Mouse (Mus musculus) lung, postnatal 36 days (tissue): ENCODE results near the gene Psmc2.

Experiments
- DNase-seq: peaks from one replicate; pipeline ENCODE4 v3.0.0; 2022; ENCODE audit warnings: mixed read lengths

Psmc2 gene

DNA sequence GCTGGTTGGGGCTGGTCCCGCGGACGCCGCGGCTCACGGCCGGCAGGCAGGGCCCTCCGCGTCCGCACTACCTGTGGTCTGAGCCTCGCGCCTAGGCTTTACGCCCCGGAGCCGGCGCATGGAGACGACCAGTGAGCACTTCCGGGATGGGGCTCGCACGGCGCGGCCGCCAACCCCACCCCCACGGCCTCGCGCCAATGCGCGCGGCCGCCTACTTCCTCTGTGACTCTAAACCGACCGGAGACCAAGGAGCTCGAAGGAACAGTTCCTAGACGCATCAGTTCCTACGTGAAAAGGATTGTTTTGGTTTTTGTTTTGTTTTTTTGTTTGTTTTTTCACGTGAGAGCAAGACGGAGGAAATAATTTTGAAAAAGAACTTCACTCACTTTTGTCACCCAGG, at the start of gene Psmc2, which contains the start of gene Dnajc2:
Gene Psmc2, plus strand, starts transcription at position 231 of the 400 bp plus-strand sequence.
Gene Dnajc2, minus strand, starts transcription at position 199 of the 400 bp plus-strand sequence.
- peak; percentile 94 for DNase-seq

DNA sequence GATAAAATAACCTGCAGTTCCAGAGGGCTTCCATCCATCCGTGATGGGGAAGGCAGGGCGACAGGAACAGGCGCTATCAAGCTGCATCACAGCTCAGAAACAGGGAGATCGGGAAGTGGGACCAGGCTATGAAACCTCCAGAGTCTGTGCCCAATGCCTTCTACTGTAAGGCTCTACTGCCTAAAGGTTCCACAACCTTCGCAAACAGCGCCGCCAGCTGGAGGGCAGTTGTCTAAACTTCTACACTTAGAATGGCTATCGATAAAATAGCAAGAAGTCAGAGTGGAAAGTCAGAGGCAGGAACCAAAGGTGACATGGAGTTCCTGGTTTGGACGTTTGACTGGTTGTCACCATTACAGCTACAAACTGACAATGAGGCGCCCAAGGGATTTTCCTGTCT, 49.5 kb upstream of the Psmc2 start:
- peak; percentile 88 for DNase-seq

- DNase-seq: no peak
Measured at GRCm38 (mm10) chr5:21736046-21736445, 49.0 kb upstream of the Psmc2 start.

DNA sequence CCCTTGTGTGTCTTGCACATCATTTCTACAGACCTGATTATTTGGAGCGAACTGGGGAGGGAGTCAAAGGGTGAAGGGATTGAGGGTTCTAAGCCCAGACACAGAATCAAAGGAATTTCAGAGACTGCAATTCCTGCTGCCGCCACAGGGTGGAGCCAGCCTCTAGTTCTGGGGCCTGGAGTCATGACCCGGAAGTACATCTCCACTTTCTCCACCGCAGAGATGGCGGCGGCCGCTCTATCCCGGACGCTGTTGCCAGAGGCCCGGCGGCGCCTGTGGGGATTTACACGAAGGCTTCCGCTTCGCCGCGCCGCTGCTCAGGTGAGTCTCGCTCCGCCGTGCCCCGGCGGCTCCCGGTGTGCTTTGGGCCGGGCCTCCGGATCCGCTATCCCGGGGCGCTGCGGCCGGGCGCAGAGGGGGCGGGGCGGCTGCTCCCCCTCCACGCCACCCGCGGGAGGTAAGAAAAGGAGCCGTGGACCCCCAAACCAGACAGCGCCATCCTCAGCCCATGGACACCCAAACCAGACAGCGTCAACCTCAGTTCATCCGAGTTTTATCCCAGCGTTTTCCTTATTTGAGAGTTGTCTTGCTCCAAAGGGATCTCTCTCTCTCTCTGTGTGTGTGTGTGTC, 48.0 kb upstream of the Psmc2 start, which contains the start of gene Pmpcb:
Gene Pmpcb, plus strand, starts transcription at position 186 of the 630 bp plus-strand sequence.
- DNase-seq: peak; percentile 94

DNA sequence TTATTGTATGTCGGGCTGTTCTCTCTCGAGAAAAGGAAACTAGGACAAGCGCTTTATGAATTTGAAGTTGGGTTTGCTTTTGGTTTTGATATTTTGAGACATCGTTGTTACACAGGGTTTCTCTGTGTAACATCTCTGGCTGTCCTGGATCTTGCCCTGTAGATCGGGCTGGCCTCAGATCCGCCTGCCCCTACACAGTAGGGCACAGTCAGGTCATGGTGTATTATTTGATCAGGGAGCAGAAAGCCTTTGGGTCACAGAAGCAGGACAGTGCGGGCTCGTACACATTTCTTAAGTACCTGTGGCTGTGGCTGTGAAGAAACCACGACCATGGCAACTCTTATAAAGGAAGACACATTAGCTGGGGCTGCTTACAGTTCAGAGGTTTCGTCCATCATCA, 47.5 kb upstream of the Psmc2 start:
- no peak for DNase-seq

DNA sequence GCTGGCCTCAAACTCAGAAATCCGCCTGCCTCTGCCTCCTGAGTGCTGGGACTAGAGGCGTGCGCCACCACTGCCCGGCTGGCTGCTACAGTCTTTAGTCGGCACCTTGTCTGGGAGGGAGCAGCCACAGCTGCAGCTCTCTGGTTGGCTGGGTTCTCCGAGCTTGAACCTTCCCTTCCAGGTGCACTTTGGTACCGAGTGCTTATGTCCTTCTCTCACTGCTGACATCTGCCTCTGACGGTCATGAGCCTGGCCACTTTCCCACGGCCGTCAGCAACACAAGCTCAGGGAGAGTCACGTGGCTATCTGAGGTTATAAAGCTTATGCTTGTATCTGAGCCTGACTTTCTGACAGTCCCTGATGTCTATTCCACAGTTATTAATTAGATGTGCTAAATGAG, 46.0 kb upstream of the Psmc2 start:
- DNase-seq: no peak

DNA sequence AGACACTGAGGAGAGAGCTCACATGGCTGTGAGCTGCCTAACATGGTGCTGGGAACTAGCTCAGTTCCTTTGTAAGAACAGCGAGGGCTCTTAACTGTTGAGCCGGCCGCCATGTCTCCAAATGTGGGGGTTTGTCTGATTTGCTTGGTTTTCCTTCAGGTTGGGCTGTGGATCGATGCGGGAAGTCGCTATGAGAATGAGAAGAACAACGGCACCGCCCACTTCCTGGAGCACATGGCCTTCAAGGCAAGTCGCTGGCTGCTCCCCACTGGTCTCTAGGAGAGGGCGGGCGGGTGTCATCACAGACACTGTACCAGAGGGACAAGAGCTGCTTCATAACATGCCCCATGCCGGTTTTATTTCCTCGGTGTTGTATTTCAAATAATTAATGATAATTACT, 45.2 kb upstream of the Psmc2 start:
- DNase-seq: no peak

GRCm38 (mm10) chr5:21743606-21744005, 41.5 kb upstream of the Psmc2 start:
- DNase-seq: no peak

- no peak for DNase-seq
Measured at GRCm38 (mm10) chr5:21744651-21745050, 40.4 kb upstream of the Psmc2 start.

- no peak for DNase-seq
Measured at GRCm38 (mm10) chr5:21745966-21746365, 39.1 kb upstream of the Psmc2 start.

- DNase-seq: peak; percentile 5
Measured at GRCm38 (mm10) chr5:21768506-21768905, 16.6 kb upstream of the Psmc2 start.

- no peak for DNase-seq
Measured at GRCm38 (mm10) chr5:21769841-21770240, 15.2 kb upstream of the Psmc2 start.

GRCm38 (mm10) chr5:21776491-21776890, 8.6 kb upstream of the Psmc2 start:
- DNase-seq: no peak

DNA sequence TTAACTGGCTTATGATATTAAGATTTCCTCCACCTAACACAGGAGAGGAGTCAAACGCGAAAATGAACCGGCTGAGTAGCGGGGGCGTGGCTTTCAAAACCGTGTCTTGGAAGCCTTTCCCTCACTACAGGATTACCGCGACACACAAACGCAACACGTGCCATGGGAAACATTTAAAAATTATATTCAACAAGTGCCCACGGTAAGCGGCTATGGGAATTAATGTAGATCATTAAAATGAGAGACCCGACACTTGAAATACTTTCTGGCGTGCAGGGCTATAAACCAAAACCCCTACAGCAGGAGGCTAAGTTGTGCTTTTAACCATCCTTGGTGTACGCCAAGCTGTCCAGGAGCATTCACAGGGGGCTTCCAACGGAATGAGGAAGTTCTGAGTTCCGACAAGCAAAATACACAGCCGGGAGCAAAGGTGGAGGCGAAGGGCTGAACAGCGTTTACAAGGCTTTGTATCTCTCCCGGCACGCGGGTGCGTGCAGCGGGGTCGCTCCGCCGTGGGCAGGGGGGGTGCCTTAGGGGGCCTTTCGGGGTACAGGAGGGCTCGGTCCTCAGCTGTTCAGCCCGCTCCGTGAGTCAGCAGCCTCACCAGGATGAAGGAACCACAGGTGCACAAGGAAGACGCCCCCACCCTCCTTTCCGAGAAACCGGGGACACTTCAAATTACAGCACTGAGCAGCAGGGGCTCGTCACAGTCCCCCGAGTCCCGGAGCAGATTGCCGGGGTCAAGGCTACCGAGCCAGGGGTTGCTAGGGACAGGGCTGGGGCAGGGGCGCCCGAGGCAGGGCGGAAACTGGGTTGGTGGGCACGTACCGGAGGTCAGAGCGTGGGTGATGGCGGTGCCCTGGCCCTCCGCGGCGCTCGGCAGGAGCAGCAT, 676 bp upstream of the Psmc2 start:
- peak; percentile 24 for DNase-seq

GRCm38 (mm10) chr5:21785776-21786175, 693 bp downstream of the Psmc2 start:
- DNase-seq: no peak

- DNase-seq: peak; percentile 93
Measured at GRCm38 (mm10) chr5:21786258-21787185, 1.4 kb downstream of the Psmc2 start.

DNA sequence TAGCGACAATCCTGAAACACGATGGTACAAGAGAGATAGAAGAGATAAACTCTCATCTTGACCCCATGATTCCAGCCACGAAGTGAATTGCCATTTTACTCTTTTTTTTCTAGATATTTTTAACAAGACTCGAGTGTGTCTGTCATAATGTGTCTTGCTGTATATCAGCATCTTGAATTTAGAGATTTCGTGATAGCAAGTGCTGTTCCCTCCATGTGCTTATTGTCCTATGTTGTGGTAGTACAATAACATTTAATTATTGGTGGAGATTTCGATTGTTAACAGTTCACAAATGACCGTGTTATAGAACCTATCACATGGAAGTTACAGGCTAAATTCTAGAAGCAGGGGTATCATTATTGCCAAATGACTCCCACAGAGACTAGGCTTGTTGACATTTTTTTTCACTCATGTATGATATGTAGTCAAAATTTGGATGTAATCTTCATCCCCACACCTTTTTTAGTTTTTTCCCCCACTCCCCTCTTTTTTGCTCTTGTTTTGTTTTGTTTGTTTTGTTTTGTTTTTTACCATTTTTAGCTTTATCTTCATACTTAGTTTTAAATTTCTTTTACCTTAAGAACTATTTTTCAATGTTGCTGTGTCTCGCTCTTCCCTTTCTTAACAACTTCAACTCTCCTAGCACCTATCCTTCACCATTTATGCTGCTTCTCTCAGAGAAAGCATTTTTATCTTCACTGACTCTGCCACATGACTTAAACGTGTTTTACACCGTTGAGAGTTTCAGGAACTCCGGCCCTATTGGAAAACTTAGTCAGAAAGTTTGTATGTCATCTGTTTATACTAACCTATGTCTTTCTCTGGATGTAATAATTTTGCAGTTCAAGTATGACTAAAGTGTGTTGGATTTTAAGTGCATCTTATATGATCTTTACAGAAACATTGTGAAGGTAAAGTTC, 2.4 kb downstream of the Psmc2 start:
- no peak for DNase-seq

- no peak for DNase-seq
Measured at GRCm38 (mm10) chr5:21789061-21789460, 4.0 kb downstream of the Psmc2 start.

DNA sequence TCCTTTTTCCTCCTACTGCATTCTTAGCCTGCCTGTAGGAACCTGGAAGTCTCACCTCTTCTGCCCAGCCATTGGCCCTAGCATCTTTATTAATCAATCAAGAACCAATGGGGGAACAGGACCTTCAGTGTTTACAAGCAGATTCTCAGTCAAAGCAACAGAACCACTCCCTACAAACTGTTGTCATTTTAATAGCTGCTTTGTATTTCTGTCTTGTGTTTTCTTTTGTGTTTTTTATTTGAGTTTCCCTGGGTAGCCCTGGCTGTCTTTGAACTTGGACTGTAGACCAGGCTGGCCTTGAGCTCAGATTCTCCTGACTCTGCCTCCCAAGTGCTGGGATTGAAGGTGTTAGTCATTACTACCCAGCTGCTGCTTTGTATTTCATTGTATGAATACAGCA, 7.1 kb downstream of the Psmc2 start:
- DNase-seq: no peak

DNA sequence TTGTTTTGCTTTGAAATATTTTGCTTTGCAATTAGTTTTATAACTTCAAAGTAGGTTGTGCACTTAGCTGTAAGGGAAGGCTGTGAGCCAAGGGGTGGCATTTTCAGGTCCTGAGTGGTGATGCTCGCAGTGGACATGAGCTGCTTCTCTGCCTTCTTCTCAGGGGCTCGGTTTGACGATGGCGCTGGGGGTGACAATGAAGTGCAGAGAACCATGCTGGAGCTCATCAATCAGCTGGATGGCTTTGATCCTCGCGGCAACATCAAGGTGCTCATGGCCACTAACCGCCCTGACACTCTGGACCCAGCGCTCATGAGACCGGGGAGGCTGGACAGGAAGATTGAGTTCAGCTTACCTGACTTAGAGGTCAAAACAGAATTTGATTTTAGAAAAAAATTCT, 17.8 kb downstream of the Psmc2 start:
- no peak for DNase-seq

DNA sequence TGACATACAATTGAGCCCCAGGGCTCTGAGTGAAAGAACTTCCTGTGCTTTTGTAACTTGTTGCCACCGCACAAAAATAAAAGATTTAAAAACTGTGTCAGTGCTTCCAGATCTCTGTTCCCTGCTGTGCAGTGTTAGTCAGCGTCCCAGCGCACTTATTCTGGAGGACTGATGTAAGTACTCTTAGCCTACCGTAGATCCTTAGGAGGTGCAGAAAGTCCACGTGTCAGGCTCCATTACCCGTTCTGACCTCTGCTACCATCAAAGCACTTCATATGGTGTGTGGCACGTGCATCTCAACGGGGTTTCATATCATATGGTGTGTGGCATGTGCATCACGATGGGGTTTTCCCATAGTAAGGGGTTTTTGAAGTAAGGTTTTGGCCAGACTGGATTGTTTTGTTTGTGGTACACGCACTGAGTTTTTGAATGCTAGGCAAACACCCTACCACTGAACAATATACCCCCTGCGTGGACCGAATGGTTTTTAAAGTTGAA, 18.7 kb downstream of the Psmc2 start:
- DNase-seq: no peak

- no peak for DNase-seq
Measured at GRCm38 (mm10) chr5:21804837-21805236, 19.8 kb downstream of the Psmc2 start.
